Mouse (Mus musculus) lung, embryonic 14.5 days (tissue): ENCODE measurements around the gene Rbfox2. TPM values are rescaled to one million over a fixed set of nuclear protein-coding genes. Genes with fewer than 3 reads are reported as not detected.
"Not testable (repeated sequence)": the region's sequence is repeated elsewhere in the genome, so short reads cannot be mapped to it uniquely, and the experiment has no call there.

ENCODE experiments used
- ATAC-seq: fragments of 200-750 bp; cut with Nextera tagmentation; 2 replicates; pipeline ENCODE4 v1.8.0; 2017; ENCODE audit warnings: mild to moderate bottlenecking, moderate TSS enrichment, moderate library complexity; ENCODE audit not compliant: insufficient read depth
- DNase-seq: peaks from one replicate; pipeline ENCODE4 v3.0.0-alpha.2; 2015
- H3K27ac ChIP-seq: fragments of 300-500 bp; sonication (generic); 2 replicates; pipeline ENCODE4 v1.5.1; 2014; ENCODE audit warnings: low read depth, mild to moderate bottlenecking, moderate library complexity
- H3K27me3 ChIP-seq: fragments of 300-500 bp; sonication (generic); 2 replicates; pipeline ENCODE4 v1.6.1; 2014; ENCODE audit warnings: low read length, control low read depth; ENCODE audit not compliant: insufficient read depth
- H3K36me3 ChIP-seq: fragments of 300-500 bp; sonication (generic); 2 replicates; pipeline ENCODE4 v1.6.1; 2014; ENCODE audit warnings: control low read depth; ENCODE audit not compliant: insufficient read depth
- H3K4me1 ChIP-seq: fragments of 300-500 bp; sonication (generic); 2 replicates; pipeline ENCODE4 v1.6.1; 2014; ENCODE audit warnings: antibody characterized with exemption, control low read depth; ENCODE audit not compliant: insufficient read depth
- H3K4me2 ChIP-seq: fragments of 300-500 bp; sonication (generic); 2 replicates; pipeline ENCODE4 v1.6.1; 2014; ENCODE audit warnings: mild to moderate bottlenecking
- H3K4me3 ChIP-seq: fragments of 300-500 bp; sonication (generic); 2 replicates; pipeline ENCODE4 v1.5.1; 2014; ENCODE audit warnings: low read depth, low read length
- H3K9ac ChIP-seq: fragments of 300-500 bp; sonication (generic); 2 replicates; pipeline ENCODE4 v1.6.1; 2014
- H3K9me3 ChIP-seq: fragments of 300-500 bp; sonication (generic); 2 replicates; pipeline ENCODE4 v1.6.1; 2016; ENCODE audit warnings: low read depth, low read length, control low read depth
- CTCF ChIP-seq: IDR thresholded peaks from 2 replicates; pipeline ENCODE4 v1.5.1; 2016; ENCODE audit warnings: antibody characterized with exemption, low read depth
- WGBS: fragments of 180-500 bp; shearing (Covaris S2); extraction: QIAGEN DNeasy Blood & Tissue Kit; methylation state at CpG from one replicate; pipeline ENCODE4 v1.1.7; 2014; 5-methylcytosine and 5-hydroxymethylcytosine counted together
- polyA plus RNA-seq: library from polyadenylated mRNA; unstranded; fragments of >200 nt; fragmentation: Nextera tagmentation; extraction: Ambion mirVana; gene quantifications from 2 replicates; pipeline ENCODE4 v1.2.1, GENCODE M21; 2014

Gene Rbfox2
- polyA plus RNA-seq, 1 experiment from 2014 or later: 55.8 TPM

GRCm38 (mm10) chr15:77065259-77065852 is 241.4 kb downstream of the Rbfox2 start:
- Histone ChIP-seq H3K27ac (no peak overlapping the region), H3K9me3 (no peaks in the 10 kb centered on the region), H3K36me3 (no peaks in the 10 kb centered on the region), H3K4me1 (no peaks in the 10 kb centered on the region), H3K27me3 (no peaks in the 10 kb centered on the region), H3K4me3 (no peak overlapping the region), H3K4me2 (no peak overlapping the region), H3K9ac (no peak overlapping the region)
- no peak for TF ChIP-seq CTCF
- ATAC-seq (no peak), DNase-seq (no peak)
- WGBS: 74% methylated on average over 6 of the region's 6 CpGs

- Histone ChIP-seq H3K4me2 (no peak overlapping the region), H3K4me3 (no peak overlapping the region), H3K9me3 (peaks cover 6% of the 10 kb centered on the region; the same call in 1 of the 2 replicates), H3K27me3 (no peaks in the 10 kb centered on the region), H3K9ac (no peak overlapping the region), H3K36me3 (no peaks in the 10 kb centered on the region), H3K27ac (no peak overlapping the region), H3K4me1 (no peaks in the 10 kb centered on the region)
- DNase-seq: no peak
- ATAC-seq: no peak
- no peak for TF ChIP-seq CTCF
Observed at GRCm38 (mm10) chr15:77062746-77063145, 244.1 kb downstream of the Rbfox2 start.

- not testable (repeated sequence) for H3K27ac ChIP-seq, H3K27me3 ChIP-seq, H3K9ac ChIP-seq, H3K4me3 ChIP-seq, H3K36me3 ChIP-seq, ATAC-seq, DNase-seq, H3K9me3 ChIP-seq, H3K4me2 ChIP-seq
- WGBS: 83% methylated on average over 4 of the region's 4 CpGs
- H3K4me1 ChIP-seq: peaks cover 15% of the 10 kb centered on the region; the same call in 1 of the 2 replicates
Observed at GRCm38 (mm10) chr15:77059416-77059815, 247.4 kb downstream of the Rbfox2 start.

- no peak for TF ChIP-seq CTCF
- Histone ChIP-seq H3K27ac (no peak overlapping the region), H3K9me3 (peaks cover 6% of the 10 kb centered on the region; the same call in 1 of the 2 replicates), H3K4me2 (no peak overlapping the region), H3K9ac (no peak overlapping the region), H3K4me1 (peaks cover 15% of the 10 kb centered on the region; the same call in 1 of the 2 replicates), H3K4me3 (no peak overlapping the region), H3K36me3 (no peaks in the 10 kb centered on the region), H3K27me3 (no peaks in the 10 kb centered on the region)
- DNase-seq (no peak), ATAC-seq (no peak)
Observed at GRCm38 (mm10) chr15:77058566-77058965, 248.2 kb downstream of the Rbfox2 start.

- no peak overlapping the region for H3K4me3 ChIP-seq
- no peaks in the 10 kb centered on the region for H3K27me3 ChIP-seq
- TF ChIP-seq CTCF: no peak
- no peak; the same call in 1 of the 2 replicates for ATAC-seq
- H3K27ac ChIP-seq: peak overlapping the region; percentile 82
- H3K9ac ChIP-seq: no peak overlapping the region
- H3K4me1 ChIP-seq: peaks cover 15% of the 10 kb centered on the region; the same call in 1 of the 2 replicates
- no peaks in the 10 kb centered on the region for H3K36me3 ChIP-seq
- DNase-seq: no peak
- H3K4me2 ChIP-seq: no peak overlapping the region
- H3K9me3 ChIP-seq: peaks cover 6% of the 10 kb centered on the region; the same call in 1 of the 2 replicates
- WGBS: 32% methylated on average over 3 of the region's 3 CpGs
Observed at GRCm38 (mm10) chr15:77056791-77057051, 250.1 kb downstream of the Rbfox2 start.

- ATAC-seq (peak; percentile 70), DNase-seq (peak; percentile 71)
- peak overlapping the region; percentile 82 for H3K27ac ChIP-seq
- peaks cover 15% of the 10 kb centered on the region; the same call in 1 of the 2 replicates for H3K4me1 ChIP-seq
- TF ChIP-seq CTCF: no peak
- WGBS: 13% methylated on average over 6 of the region's 6 CpGs
- 0 out of 2 replicates have a peak overlapping the region, but pooled peaks have one; percentile 7 for H3K4me2 ChIP-seq
- H3K9me3 ChIP-seq: peaks cover 6% of the 10 kb centered on the region; the same call in 1 of the 2 replicates
- no peak overlapping the region for H3K9ac ChIP-seq
- H3K36me3 ChIP-seq: no peaks in the 10 kb centered on the region
- H3K27me3 ChIP-seq: no peaks in the 10 kb centered on the region
- H3K4me3 ChIP-seq: no peak overlapping the region
Observed at GRCm38 (mm10) chr15:77056001-77056790, 250.6 kb downstream of the Rbfox2 start.

GRCm38 (mm10) chr15:77054611-77055175 is 252.1 kb downstream of the Rbfox2 start:
- 71% methylated on average over 5 of the region's 5 CpGs for WGBS
- Histone ChIP-seq H3K4me2 (no peak overlapping the region), H3K27me3 (no peaks in the 10 kb centered on the region), H3K9ac (no peak overlapping the region), H3K27ac (peak overlapping the region; percentile 20; the same call in 1 of the 2 replicates), H3K9me3 (peaks cover 6% of the 10 kb centered on the region; the same call in 1 of the 2 replicates), H3K4me3 (no peak overlapping the region), H3K36me3 (no peaks in the 10 kb centered on the region), H3K4me1 (peaks cover 15% of the 10 kb centered on the region; the same call in 1 of the 2 replicates)
- TF ChIP-seq CTCF: no peak
- DNase-seq: no peak
- no peak for ATAC-seq
